ENCODE assay signal across 22 mouse cellular contexts in genomic region chr4:40334841-40335240, GRCm38 (mm10). TPM values are rescaled to one million over a fixed set of nuclear protein-coding genes. Genes with fewer than 3 reads are reported as not detected.
DNase-seq lines count a peak whose midpoint lies in the region; ATAC-seq and TF ChIP-seq lines count a peak whose summit lies in the region.
"Had no signal": no experiment of that assay in that cellular context is flagged by ENCODE, and none has a peak within 500 bp of the region (broad histone marks: within the 10 kb centered on the region; RNA-seq: fewer than 3 reads in every experiment).

No protein-coding gene starts in this region.

- WGBS in bone marrow, adult 2 months = 48% methylated on average over 1 of the region's 1 CpGs

- H3K36me3 ChIP-seq in E14TG2a.4 (ENCODE audit: insufficient read depth, low read length) = no peaks in the 10 kb centered on the region
- H3K36me3 ChIP-seq: embryonic facial prominence, embryonic 10.5 days; forebrain, embryonic 15.5 days; hindbrain, embryonic 15.5 days; limb, embryonic 13.5 days; liver, embryonic 15.5 days; midbrain, embryonic 12.5 days had no signal

- H3K27ac ChIP-seq in left cerebral cortex, adult 2 months = no peak overlapping the region
- no peak overlapping the region for H3K27ac ChIP-seq in bone marrow, adult 2 months (ENCODE audit: control insufficient read depth, insufficient read depth, low read depth, low read length, poor library complexity)
- H3K27ac ChIP-seq: embryonic facial prominence, embryonic 10.5 days; forebrain, embryonic 15.5 days; hindbrain, embryonic 15.5 days; kidney, postnatal 0 days; limb, embryonic 13.5 days; liver, embryonic 15.5 days; midbrain, embryonic 12.5 days had no signal

- H3K4me1 ChIP-seq in E14TG2a.4 (replicated peaks; ENCODE audit: low read depth, low read length) = no peaks in the 10 kb centered on the region
- no peaks in the 10 kb centered on the region for H3K4me1 ChIP-seq in bone marrow, adult 2 months (ENCODE audit: control insufficient read depth, insufficient read depth, low read length)
- H3K4me1 ChIP-seq: embryonic facial prominence, embryonic 10.5 days; forebrain, embryonic 15.5 days; hindbrain, embryonic 15.5 days; limb, embryonic 13.5 days; liver, embryonic 15.5 days; midbrain, embryonic 12.5 days had no signal

- ATAC-seq in neutrophil, adult 5-6 weeks (ENCODE audit: extremely low read depth, insufficient number of reproducible peaks, low FRiP score, poor library complexity, severe bottlenecking) = peak; percentile 73
- ATAC-seq: forebrain, embryonic 15.5 days; intestine, postnatal 0 days had no signal

- H3K4me3 ChIP-seq in left cerebral cortex, adult 2 months = no peak overlapping the region
- H3K4me3 ChIP-seq in E14TG2a.4 (replicated peaks; ENCODE audit: low read length) = no peak overlapping the region
- no peak overlapping the region for H3K4me3 ChIP-seq in bone marrow, adult 2 months (replicated peaks; ENCODE audit: control insufficient read depth, low read depth, low read length)
- H3K4me3 ChIP-seq: embryonic facial prominence, embryonic 10.5 days; erythroblast, embryonic 14.5 days; forebrain, embryonic 15.5 days; hindbrain, embryonic 15.5 days; limb, embryonic 13.5 days; liver, embryonic 15.5 days; midbrain, embryonic 12.5 days; myocyte had no signal

- no peak for TF ChIP-seq POLR2A in bone marrow, adult 2 months (IDR thresholded peaks at IDR 0.05; ENCODE audit: borderline replicate concordance, control insufficient read depth, low read depth, low read length)

- DNase-seq in left cerebral cortex, adult 2 months (ENCODE audit: extremely low spot score in 1 of 2, low spot score in 2 of 2) = no peak
- DNase-seq in left cerebral cortex, adult 9 months (ENCODE audit: low spot score in 2 of 2) = no peak
- no peak for DNase-seq in adrenal gland, postnatal 10 days
- no peak for DNase-seq in embryo, embryonic 9.5 days (ENCODE audit: extremely low spot score)
- DNase-seq: cerebellum, adult 11-12 months; cerebellum, postnatal 25 days; gastrocnemius, postnatal 14 days; heart, postnatal 14 days; thymus, postnatal 14 days had no signal

- intact Hi-C loops in left cerebral cortex, adult 2 months (cut with DNase I) = no loop called here

- peaks cover 4% of the 10 kb centered on the region; the same call in 1 of the 2 replicates for H3K9me3 ChIP-seq in E14TG2a.4 (ENCODE audit: low read length)
- H3K9me3 ChIP-seq: embryonic facial prominence, embryonic 10.5 days; forebrain, embryonic 15.5 days; hindbrain, embryonic 15.5 days; limb, embryonic 13.5 days; liver, embryonic 15.5 days; midbrain, embryonic 12.5 days had no signal

- TF ChIP-seq CTCF in left cerebral cortex, adult 2 months (IDR thresholded peaks at IDR 0.05) = peak; percentile 36
- peak; percentile 37 for TF ChIP-seq CTCF in E14TG2a.4 (conservative IDR thresholded peaks at IDR 0.05; ENCODE audit: low read length)
- TF ChIP-seq CTCF in bone marrow, adult 2 months (IDR thresholded peaks at IDR 0.05; ENCODE audit: control insufficient read depth, insufficient read depth, low read length) = peak; percentile 19; the same call in 1 of the 2 replicates

- H3K27me3 ChIP-seq in E14TG2a.4 (ENCODE audit: insufficient read depth, low read length) = no peaks in the 10 kb centered on the region
- H3K27me3 ChIP-seq: forebrain, embryonic 15.5 days; hindbrain, embryonic 15.5 days; limb, embryonic 13.5 days; liver, embryonic 15.5 days; midbrain, embryonic 12.5 days had no signal

RNA-seq across cellular contexts. Expression of gene Ndufb6, which starts 55.6 kb away (rescaled TPM):
- total RNA-seq in left cerebral cortex, adult 2 months (2021) = 100 to 1,000 TPM; 164 to 187 TPM
- polyA plus RNA-seq in bone marrow, adult 2 months (2011; ENCODE audit: insufficient read depth, insufficient read length, low replicate concordance, missing spikeins) = 30.4 and 44.1 TPM in 2 replicates
- 12.2 and 24.1 TPM in 2 replicates for total RNA-seq in neutrophil, adult 5-6 weeks (2017)
- total RNA-seq in adrenal gland, postnatal 10 days (2021) = 100 to 1,000 TPM; 482 to 529 TPM
